Mouse (Mus musculus): ENCODE measurements around the gene Appbp2.
"Not testable (repeated sequence)": the region's sequence is repeated elsewhere in the genome, so short reads cannot be mapped to it uniquely, and the experiment has no call there.

Appbp2 gene

DNA sequence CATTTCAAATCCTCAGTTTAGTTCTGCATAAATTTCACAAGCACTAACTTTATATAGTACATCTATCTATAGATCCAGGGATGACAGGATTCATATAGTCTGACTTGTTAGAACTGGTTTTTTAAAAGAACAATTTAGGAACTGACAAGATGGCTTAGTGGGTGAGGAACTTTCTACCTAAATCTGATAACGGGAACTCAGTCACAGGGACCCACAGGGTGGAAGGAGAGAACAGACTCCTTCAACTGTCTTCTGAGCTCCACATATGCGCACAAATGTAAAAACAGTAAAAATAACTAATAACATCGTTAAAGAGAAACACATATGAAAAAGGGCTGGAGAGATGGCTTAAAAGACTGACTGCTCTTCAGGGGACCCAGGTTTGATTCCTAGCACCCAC is 15.9 kb downstream of the Appbp2 start:
- DNase-seq: no peak

DNA sequence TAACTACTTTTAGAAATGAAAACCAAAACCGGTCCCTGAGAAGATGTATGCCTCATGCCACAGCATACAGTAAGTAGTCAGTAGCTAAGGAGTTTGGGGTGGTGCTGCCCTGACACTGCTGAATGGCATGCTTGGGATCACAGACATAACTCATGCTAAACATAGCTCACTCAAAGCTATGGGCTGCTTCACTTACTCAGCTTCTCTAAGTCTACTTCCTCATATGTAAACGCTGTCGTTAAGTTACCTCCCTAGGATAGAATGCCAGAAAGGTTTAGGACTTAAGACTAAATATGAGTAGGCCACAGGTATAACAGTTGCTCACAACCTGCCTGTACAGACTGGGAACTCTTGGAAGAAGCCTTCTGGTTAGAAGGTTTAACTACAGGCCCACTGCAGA is 20.3 kb downstream of the Appbp2 start:
- DNase-seq: no peak

DNA sequence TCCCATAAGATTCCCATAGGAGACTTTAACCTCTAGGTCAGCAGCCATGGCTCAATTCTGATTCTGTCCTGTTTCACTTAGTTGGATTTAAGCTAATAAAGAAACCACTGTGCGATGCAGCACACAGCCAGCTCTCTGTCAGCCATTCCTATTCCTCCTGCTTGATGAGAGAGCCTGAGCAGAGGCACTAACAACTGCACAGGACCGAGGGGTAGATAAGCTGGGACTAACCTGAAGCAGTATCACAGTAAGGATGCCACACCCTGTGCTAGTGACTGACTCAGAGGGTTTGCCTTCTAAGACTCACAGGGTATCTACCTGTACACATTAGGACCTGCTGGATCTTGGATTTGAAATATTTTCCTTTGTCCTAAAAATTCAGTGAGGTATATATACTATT is 21.7 kb downstream of the Appbp2 start:
- no peak for DNase-seq

DNA sequence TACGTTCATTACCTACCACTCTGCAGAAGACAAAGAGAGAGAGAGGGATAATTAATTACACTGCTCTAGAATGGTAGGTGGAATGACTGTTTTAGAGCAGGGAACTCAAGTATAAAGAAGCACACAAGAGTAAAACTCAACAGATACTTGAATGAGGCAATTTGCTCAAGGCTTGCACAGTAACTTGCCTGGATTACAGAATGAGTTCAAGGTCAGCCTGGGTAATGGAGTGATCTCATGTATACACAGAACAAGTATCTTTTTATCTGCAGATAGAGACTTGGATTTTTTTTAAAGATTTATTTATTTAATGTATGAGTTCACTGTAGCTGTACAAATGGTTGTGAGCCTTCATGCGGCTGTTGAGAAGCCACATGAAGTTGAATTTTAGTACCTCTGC is 23.8 kb downstream of the Appbp2 start:
- DNase-seq: no peak

DNA sequence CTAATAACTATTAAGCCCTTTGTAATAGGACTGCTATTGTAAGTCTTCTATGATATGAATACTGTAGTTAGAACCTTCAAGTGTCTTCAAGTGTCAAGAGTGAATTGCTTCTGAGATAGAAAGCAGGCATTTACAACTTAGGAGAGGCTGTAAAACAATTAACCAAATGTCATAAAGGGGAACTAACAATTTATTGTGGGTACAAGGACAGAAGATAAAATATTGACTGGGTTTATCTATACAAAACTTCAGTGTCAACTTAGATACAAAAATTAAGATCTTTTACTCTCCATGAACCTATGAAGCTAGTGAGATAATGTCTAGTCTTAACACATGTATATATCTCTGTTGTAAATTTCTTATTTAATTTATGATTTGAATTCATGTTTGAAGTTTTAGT is 28.7 kb downstream of the Appbp2 start:
- no peak for DNase-seq

DNA sequence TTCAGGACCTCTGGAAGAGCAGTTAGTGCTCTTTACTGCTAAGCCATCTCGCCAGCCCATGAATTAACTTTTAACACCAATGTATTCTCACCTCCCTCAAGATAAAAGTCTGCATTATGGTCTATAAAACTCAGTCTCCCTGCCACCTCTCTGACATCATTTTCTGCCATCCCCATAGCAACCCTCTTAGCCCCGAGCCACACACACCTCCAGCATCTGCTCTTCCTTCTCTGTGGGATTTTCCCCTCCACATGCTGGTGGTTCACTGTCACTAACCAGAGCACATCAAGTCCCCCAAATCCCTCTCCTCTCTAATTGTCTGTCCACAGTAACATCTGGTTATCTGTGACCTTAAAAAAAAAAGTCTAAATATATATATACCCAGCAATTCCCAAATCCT is 36.0 kb downstream of the Appbp2 start:
- no peak for DNase-seq

DNA sequence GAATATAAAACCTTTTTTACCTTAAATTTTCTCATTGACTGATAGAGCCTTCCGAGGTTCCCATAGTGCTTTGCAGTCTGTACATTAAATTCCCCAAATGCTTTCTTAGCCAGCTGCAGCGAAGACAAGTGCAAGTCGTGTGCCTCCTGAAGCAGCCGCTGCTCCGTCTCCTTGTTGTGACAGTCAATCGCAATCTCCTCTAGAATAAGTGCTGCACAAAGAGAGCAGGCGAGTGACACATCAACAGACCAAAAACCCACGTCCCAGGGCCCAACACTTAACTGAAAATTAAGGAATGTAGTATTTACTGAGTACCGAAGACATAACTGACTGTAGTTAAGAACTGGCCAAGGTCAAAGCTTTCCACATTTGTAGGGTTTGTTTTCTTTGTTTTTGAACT is 38.9 kb downstream of the Appbp2 start:
- no peak for DNase-seq

DNA sequence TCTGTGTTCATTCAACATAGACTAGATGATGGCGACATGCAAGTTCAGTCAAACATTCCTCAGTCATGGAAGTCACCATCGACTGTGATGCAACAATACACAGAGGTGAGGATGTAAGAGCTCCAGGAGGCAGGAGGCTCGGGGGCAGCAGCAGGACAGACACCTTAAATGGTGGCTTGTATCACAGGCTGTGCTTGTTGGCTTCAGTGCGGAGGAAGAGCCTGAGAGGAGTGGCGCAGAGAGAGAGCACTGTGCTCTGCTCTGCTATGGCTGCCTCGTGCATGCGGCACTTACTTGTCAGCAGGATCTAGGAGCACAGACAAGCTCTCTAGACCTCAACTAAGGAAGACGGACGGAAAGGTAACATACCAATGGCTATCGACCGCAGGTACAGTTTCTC is 40.7 kb downstream of the Appbp2 start:
- DNase-seq: no peak

DNA sequence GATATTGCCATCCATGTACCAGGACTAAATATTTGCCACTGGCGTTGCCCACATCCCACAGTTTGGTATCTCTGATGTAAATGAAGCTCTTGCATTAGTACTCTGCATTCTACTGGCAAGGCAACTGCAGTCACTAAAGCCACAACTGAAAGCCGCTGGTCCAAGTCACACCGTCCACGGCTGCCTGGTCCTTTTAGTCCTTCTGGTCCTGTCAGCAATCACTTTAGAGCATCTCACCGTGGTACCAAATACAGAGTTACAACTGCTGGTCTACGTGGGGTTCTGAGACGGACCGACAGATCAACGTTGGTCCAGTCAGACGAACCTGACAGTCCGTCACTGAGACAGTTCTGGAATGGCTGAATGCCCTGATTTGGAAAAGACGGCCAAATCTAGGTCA is 44.2 kb downstream of the Appbp2 start:
- no peak for DNase-seq

DNA sequence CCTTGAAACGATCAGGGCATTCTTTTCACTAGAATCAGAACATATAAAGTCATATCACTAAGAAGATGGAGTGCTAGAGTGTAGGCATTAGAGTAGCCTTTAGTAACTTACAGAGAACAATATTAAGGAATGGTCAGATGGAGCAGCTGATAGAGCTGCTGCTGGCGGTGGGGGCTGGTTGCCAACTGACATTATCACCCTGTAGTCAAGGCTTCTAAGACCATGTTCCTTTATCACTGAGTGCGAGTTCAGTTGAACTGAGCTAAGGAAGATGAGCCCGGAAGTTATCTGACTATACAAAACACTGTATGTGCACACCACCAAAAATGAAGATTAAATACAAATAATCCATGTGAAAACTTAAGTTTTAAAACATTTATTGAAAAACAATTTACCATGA is 45.8 kb downstream of the Appbp2 start:
- no peak for DNase-seq

DNA sequence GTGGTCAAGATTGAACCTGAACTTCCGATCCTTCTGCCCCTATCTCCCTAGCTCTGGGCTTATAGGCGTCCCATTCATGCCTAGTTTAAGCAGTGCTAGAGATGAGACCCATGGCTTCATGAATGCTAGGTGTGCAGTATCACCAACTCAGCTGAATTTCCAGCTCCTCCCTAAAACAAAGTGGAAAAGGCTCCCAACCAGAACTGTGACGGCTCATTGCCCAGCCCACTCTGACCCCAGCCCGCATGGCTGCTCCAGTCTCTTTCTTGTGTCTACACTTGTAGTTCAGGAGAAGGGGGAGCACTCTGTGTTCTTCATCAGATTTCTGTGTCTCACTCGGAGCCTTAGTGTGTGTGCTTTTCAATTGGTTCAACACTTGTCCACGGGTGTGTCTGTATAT is 50.1 kb downstream of the Appbp2 start:
- no peak for DNase-seq

DNA sequence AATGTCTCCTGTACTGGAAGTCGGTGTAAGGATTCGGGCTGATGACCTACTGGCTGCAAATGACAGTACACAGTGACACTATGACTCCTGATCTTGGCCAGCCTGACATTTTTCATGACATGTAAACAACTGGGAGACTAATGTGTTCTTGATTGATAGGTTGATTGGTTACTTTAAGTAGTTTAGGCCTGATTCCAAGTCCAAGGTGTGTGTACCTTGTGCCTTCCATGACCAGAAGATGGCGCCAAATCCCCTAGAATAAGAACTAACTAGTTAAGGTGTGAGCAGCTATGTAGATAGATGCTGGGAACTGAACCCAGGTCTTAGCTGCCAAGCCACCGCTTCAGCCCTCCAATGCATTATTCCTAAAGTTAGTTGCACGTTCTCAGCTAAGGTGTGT is 50.8 kb downstream of the Appbp2 start:
- DNase-seq: peak; percentile 16

DNA sequence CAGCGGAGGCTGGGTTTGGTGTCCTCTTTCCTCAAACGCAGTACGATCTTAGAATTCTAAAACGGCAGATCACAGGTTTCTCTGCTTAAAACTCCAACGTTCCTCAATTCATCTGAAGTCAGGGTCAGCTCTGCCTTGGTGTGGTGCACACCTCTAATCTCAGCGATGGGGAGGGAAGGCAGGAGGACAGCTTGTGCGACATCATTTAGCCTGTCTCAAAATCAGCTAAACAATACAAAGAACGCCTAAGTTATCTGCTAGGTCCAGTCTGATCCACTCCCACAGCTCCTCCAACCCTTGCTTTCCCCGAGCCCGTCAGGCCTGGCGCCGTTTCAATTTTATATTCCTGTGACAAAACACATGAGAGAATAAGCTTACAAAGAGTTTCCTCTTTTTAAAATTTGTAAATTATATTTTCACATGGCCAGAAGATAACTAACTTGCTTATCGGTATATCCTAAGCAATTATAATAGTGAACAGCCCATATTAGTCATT is 51.6 kb downstream of the Appbp2 start:
- peak; percentile 30 for DNase-seq

DNA sequence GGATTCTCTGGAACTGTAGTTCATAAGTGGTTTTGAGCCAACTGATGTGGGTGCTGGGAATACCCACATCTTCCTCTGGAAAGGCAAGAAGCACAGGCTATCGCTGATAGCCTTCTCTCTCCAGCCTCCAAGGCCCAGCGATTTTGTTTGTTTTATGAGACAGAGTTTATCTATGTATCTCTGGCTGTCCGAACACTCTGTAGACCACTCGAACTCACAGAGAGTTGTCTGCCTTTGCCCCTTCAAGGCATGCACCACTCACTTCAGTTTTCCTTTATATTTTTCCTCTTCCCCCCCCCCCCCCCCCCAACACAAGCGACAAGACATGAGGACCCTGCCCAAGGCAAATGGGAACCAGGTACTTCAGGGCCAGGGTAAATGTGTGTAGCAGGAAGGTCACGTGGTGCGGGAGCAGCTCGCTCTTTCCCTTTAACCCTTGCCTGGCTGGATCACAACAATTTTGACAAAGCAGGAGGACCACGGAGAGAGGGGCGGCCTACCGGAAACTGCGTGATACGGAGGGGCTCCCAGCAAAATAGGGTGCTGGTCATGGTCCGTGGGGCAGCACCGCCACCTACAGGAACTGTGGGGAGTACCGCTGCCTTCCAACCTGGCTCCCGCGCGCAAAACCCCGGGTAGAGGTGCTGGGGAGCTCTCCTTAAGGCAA is 52.2 kb downstream of the Appbp2 start:
- peak; percentile 76 for DNase-seq

DNA sequence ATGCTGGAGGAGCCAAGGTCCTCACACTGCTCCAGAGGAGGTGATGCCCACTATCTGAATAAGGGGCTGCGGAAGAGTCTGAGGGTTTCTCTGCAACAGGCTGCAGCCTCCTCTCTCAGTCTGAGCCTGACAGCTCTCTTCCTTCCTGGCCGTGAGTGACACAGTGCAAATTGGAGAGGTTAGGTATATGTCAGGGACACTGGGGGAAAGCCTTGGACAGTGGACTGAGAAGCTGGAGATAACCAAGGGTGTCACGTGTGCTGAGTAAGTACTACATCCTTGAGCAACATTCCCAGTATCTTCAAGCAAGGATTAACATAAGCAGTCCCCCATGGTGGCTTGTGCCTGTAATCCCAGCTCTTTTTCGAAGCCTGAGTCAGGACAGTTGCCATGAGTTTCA is 56.5 kb downstream of the Appbp2 start:
- no peak for DNase-seq

DNA sequence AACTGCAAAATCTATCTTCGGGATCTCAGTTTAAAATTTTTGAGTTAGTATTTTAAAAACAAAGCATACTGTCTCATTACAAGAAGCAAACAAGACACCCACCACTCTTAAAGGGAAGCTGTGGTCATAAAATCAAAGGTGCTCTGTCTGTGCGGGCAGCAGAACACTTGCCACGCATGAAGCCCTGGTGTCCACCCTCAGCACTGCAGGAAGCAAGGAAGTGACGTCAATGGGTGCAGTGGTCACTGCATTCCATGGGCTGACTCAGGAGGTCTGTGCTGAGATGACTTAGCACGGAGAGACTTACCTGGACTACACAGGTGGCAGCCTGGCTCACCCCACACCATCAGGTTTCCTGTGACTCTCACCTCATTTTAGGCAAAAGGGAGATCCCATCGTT is 57.2 kb downstream of the Appbp2 start:
- no peak for DNase-seq

DNA sequence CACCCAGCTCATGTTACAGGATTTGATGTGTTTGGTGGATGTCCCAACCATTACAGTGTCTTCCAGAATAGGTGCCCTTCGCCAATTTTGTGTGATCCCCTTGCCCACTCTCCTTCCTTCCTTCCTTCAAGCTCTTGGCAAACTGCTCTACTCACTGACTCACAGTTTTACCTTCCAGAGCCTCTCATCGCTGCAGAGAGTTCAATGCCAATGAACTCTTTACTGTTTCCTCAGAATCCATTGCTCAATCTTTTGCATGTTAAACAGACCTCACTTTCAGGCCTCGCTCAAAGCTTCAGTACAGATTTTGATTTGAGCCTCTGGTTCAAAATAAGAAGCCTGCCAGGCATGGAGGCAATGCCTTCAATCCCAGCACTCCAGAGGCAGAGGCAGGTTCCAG is 59.0 kb downstream of the Appbp2 start:
- DNase-seq: no peak

DNA sequence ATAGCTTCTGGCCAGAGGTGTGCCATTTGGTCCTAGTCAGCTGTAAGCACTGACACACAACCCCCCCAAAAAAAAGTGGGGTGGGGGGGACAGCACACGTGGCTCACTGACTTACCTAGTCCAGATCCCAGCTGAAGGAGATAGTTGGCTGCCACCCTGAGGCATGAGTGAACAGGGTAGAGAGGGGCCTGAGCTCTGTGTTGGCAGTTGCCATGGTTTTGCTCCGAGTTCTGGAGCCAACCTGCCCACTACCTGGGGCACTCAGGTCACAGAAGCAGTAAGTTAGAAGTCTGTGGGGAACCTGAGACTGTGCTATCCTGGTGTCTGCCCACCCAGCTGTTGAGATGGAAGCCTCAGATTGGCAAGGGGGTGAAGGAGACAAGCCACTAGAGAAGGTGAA is 64.1 kb downstream of the Appbp2 start:
- DNase-seq: no peak

DNA sequence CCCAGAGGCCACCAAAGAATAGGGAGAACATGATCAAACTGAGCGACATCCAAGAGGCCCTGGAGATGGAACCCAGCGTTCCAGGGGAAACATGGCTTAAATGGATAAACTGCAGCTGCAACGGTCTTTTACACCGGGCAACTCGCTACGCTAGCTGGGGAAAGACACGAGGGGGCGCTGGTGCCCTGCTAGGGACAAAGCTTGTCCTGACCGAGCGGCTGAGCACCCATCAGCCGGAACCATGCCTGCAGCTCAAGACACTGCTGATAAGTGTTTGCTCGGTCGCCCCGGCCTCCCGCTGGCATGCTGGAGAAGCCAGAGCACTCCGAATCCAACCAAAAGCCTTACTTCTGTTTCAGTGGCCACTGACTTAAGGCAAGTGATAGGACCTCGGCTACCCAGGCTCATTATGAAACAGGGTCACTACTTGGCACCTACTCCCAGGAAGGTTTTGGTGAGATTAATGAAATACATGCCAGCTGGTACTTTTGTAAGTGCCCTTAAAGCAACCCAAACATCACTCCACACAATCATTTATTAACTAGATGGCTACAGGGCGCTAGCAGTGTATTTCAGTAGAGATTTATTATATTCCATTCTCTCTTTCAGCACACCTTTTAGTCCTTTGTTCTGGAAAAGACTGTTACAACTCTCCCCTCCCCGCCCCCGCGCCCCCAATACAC is 64.7 kb downstream of the Appbp2 start, which contains the start of gene 1700125H20Rik:
TSS of gene 1700125H20Rik (plus strand) at position 347 of the 683 bp plus-strand sequence.
- DNase-seq: peak; percentile 93

DNA sequence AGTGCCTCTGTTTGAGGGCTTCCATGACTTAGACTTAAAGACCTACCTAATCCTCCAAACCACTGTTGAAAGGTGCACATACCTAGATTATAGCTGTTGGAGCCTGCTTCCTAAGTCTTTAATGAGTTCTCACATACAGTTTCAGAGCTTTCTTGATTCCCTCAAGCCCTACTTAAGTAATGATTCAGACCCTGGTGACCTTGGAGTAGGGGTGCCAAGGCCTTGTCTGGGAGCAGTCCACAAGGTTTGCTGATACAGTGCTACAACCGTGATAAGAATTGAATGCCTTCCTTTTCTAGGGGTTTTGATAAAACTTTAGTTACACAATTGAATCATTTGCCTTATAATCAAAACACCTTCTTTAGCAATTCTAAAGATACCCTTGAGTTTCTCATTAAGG is 67.4 kb downstream of the Appbp2 start:
- no peak for DNase-seq

DNA sequence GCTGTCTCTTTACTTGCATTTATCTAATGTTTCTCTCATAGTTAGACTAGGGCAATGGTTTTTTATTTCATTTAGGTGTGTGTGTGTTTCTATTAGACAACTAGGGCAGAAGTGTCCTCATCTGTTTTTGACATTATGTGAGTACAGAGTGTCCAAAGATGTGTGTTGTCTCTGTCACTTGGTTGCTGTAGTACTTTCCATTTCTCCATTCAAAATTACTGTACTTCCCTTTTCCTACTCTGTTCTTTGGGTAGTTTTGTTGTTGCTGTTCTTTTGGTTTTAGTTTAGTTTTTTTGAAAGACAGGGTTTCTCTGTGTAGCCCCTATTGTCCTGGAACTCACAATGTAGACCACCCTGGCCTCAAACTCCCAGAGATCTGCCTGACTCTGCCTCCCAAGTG is 70.6 kb downstream of the Appbp2 start:
- no peak for DNase-seq

DNA sequence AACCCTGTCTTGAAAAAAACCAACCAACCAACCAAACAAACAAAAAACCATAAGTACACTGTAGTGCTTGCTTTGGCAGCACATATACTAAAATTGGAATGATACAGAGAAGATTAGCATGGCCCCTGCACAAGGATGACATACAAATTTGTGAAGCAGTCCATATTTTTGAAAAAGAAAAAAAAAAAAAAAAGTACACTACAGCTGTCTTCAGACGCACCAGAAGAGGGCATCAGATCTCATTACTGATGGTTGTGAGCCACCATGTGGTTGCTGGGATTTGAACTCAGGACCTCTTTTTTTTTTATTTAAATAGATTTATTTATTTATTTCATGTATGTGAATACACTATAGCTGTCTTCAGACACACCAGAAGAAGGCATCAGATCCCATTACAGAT is 71.9 kb downstream of the Appbp2 start:
- DNase-seq: not testable (repeated sequence)

DNA sequence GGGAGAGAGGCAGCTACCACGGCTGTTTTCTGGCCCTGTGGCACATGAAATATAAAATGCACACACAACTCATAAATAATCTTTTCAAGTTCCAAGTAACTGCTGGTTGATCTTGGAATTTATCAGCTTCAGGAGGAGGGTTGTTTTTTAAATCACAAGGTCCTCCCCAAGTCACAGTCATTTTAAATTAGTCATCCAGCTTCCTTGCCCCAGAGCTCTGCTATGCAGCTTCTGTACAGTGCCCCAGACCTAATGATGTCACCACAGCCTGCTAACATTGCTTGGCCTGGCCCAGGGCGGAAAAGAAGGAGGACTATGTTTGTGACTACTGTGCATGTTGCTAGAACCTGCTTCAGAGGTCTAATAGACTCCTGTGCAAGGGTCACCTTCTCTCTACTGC is 77.6 kb downstream of the Appbp2 start:
- DNase-seq: no peak

DNA sequence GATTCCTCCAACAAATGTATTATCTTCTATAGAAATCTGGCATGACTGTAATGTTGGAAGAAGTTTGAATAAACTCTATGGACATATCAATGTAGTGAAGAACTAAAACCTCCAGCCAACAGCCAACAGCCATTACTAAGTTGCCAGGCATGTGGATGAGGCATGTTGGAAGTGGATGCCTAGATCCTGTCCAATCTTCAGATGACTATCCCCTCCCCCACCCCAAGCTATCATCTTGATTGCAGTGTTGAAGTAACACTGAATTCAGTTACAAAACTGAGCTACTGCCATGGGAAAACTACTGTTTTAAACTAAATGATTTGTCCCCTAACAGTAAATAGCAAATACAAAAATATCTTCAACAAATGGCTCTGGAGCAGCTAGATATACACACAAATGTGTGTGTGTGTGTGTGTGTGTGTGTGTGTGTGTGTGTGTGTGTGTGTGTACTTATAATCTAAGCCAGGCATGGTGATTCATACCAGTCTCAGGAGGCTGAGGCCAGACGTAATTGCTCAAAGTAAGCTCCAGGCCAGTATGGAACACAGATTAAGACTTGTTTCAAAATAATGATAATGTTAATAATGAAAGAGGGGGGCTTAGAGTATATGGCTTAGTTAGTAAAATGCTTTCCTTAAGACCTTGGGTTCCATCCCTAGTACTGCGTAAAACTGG is 82.5 kb downstream of the Appbp2 start:
- no peak for DNase-seq
